Mouse (Mus musculus): Measurements from ENCODE around the gene Hpgd.

DNA sequence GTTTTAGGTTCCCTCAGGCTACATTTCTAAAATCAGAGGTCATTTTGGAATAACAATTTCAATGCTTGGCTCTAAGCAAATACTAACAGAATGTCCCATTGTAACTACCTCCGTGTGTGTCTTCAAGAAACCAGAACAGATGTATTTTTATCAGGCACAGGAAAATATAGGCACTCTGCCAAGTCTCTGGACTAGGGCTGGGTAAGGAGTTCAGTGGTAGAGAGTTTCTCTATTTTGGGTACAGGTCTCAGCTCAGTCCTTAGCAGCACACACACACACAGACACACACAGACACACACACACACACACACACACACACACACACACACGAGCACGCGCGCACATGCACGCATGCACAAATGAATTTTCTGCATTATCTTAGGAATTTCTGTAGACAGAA lies 49.1 kb downstream of the Hpgd start:
- no peak for TF ChIP-seq POLR2A (IDR thresholded peaks at IDR 0.05; ENCODE audit: insufficient read depth, low read length)
- TF ChIP-seq CTCF (IDR thresholded peaks at IDR 0.05; ENCODE audit: low read depth, low read length) = no peak

Data from ES-Bruce4 (cell line).